Mouse (Mus musculus) cerebellum, adult (tissue): ENCODE measurements at regions not wholly inside any gene's neighbourhood (a gene's known extent, or its start where the extent isn't known, plus 50 kb on each side); places are given as distances from the start of the nearest gene placed in this dataset.

Experiments used
- ATAC-seq: cut with Nextera tagmentation; 2 replicates; pipeline ENCODE4 v1.9.2; 2017; ENCODE audit warnings: mild to moderate bottlenecking, moderate library complexity, mixed read lengths; ENCODE audit not compliant: insufficient number of reproducible peaks, low FRiP score, low TSS enrichment

DNA sequence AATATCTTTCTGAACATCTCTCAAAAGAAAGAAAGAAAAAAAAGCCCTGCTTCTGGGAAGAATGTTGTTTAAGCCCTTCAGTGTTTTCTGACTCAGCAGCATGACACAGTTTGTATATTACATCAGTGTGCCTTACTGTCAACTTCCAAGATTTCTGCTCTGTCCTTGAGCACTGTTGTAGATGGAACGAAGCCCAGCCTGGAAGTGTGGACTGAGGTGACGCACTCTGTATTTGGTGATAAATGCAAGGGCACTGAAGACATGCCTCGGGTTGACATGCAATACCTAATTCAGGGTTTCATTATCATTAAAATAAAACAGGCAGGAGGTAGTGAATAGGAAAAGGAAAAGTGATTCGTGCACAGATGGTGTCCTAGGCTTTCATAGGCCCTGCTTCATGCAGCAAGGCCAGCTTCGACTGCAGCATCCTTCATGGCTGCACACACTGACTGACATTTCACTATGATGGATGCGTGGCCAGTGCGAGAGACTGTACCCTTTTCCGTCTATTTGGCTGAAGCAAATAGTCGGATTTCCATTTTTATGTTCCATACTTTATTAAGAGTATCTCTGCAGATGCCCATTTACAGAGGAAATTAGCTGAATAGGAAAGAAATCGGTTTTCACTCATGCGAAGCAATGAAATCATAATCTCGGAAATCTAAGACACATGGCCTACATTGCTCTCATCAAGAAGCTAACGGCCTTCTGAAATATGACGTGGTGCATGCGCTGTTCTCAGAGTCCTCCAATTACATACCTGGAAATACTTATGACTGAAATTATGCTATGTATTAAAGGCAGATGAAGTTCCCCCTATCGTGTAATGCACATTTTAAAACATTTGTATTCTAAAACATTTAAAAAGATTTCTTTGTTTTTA lies 400.7 kb upstream of the Nr5a2 start:
- ATAC-seq, result no peak

- no peak for ATAC-seq
These were observed 395.8 kb upstream of the Nr5a2 start for GRCm38 (mm10) chr1:137355941-137356512.

DNA sequence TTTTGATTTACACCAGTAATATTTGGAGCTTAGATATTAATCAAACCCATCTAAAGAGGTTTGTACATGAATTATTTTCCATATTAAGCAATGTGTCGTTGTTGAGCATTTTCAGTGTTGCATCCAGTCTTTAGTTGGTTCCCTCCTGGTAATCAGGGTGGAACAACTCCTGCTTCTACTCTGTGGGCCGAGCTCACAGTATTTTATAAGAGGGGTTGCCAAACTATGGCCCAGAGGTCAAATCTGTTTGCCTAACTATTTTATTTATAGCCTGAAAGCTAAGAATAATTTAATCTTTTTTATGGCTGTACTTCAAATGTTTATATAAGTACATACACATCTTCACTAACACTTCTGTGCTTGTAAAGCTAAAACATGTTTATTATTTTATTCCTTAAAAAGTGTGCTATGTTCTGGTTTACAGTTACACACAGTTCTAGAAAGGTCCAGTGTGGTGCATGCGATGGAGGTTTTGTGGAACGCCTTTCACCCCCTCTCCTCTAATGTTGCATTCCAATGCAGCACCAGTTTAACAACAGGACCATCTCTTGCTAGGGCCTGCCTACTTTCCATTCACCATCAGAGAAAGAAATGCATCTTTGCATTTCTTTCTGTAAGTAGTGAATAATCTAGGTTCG lies 392.3 kb upstream of the Nr5a2 start:
- no peak for ATAC-seq

- ATAC-seq, result no peak
These were observed 373.9 kb upstream of the Nr5a2 start for GRCm38 (mm10) chr1:137334137-137334536.

- peak; percentile 76 for ATAC-seq
These were observed 372.0 kb upstream of the Nr5a2 start for GRCm38 (mm10) chr1:137332108-137332769.

GRCm38 (mm10) chr1:137331746-137332107 lies 371.5 kb upstream of the Nr5a2 start:
- ATAC-seq, result peak; percentile 64; the same call in 1 of the 2 replicates

- peak; percentile 53; the same call in 1 of the 2 replicates for ATAC-seq
These were observed 370.4 kb upstream of the Nr5a2 start for GRCm38 (mm10) chr1:137330634-137331033.

- ATAC-seq, result peak; percentile 81
These were observed 363.8 kb upstream of the Nr5a2 start for GRCm38 (mm10) chr1:137323884-137324594.

GRCm38 (mm10) chr1:137323035-137323680 lies 362.9 kb upstream of the Nr5a2 start:
- no peak for ATAC-seq

- no peak for ATAC-seq
These were observed 342.6 kb upstream of the Nr5a2 start for GRCm38 (mm10) chr1:137302757-137303422.

GRCm38 (mm10) chr1:137297780-137298569 lies 337.7 kb upstream of the Nr5a2 start:
- ATAC-seq, result peak; percentile 40; the same call in 1 of the 2 replicates

- ATAC-seq, result no peak
These were observed 329.2 kb upstream of the Nr5a2 start for GRCm38 (mm10) chr1:137289456-137289855.

GRCm38 (mm10) chr1:137283291-137283690 lies 323.0 kb upstream of the Nr5a2 start:
- no peak for ATAC-seq

DNA sequence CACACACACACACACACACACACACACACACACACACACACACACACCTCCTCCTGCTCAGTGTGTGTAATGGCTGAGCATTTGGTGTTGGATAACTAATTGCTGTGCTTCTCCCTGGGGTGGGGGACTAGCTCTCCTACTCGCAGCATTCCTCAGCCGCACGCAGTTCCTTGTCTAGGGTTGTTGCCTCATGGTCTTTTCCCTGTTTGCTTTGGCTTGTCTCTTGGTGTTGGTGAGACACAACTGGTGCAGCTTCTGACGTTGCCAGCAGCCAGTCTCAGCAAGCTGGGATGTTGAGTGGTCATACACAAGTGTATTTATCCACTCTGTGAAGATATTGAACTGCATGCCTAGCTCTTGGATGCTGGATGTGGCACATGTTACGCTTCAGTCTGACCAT lies 322.2 kb upstream of the Nr5a2 start:
- no peak for ATAC-seq

DNA sequence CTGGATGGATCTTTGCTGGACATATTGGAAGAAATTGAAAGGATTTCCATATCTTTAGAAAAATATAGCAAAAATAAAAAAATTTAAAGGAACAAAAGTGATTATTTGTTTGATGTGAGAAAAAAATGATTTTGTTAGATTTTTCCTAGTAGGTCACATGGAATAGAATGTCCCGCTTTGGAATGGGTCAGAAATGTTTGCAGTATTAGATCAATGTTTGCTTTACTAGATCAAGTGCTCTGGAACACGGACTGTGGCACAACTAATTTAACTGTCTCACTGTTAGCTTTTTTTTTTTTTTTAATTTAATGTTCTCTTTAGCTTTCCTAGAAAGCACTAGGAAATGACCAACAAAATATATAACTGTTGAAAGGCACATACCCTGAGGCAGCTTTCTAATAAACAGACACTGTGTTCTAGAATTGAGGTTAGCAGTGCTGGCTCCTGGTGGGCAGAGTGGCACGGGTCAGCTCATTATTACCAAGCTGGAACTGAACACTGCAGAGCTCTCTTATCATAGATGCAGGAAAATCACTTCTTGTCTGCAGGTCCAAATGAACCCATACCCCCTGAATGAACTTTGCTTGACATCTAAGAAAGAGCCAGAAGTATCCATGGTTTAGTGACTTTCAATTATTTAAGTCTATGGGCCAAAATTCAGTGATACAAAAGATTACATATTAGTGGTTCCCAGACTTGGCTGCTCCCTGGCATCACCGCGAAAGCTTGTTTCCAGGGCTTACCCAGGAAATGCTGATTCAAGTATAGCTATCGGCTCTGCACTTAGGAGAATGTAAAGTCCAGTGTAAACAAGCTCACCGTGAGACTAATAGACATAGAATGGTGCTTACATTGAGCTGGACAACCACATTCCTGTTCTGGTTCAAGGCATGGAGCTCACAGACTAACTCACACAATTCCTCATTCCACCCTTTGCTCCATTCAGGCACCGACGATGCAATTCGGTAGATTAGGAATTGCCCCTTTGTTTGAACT lies 320.4 kb upstream of the Nr5a2 start:
- ATAC-seq, result no peak

GRCm38 (mm10) chr1:137279981-137280380 lies 319.7 kb upstream of the Nr5a2 start:
- ATAC-seq, result no peak
